Mouse (Mus musculus) embryonic fibroblast, embryonic 13.5 days (primary cell): ENCODE data around the gene Thbs4.

Experiments
- CTCF ChIP-seq: IDR thresholded peaks from 2 replicates; pipeline ENCODE4 v1.5.1; 2011; ENCODE audit warnings: mild to moderate bottlenecking, control low read depth, low read length, moderate library complexity, borderline replicate concordance; ENCODE audit not compliant: insufficient read depth
- POLR2A ChIP-seq: IDR thresholded peaks from 2 replicates; pipeline ENCODE4 v1.6.1; 2011; ENCODE audit warnings: low read depth, mild to moderate bottlenecking, control low read depth, low read length, moderate library complexity

DNA sequence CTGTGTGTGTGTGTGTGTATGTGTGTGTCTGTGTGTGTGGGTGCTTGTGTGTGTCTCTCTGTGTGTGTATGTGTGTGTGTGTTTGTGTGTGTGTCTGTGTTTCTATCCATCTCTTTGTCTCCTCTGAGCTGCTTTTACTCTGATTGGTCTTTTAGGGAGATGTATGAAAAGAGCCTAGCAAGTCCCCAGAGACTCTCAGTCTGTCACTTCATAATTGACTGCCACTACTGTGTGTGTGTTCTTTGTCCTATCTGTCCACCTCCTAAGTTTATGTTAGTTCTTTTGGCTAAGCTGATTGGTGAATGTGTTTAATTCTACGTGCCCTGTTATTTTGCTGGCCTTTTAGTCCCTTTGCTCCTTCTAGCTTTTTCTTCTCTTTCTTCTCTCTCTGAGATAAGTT lies 58.9 kb downstream of the Thbs4 start:
- TF ChIP-seq POLR2A (no peak), CTCF (no peak)
